Mouse (Mus musculus) cortical plate, adult 2 months (tissue): ENCODE data around the gene Astn2.

Experiments
- CTCF ChIP-seq: fragments of 200-500 bp; IDR thresholded peaks from 2 replicates; pipeline ENCODE4 v1.5.1; 2011; ENCODE audit warnings: mild to moderate bottlenecking, control low read depth, low read length; ENCODE audit not compliant: insufficient read depth; ENCODE audit errors: extremely low read depth
- POLR2A ChIP-seq: fragments of 200-500 bp; IDR thresholded peaks from 2 replicates; pipeline ENCODE4 v1.6.1; 2011; ENCODE audit warnings: mild to moderate bottlenecking, low read length, control low read depth; ENCODE audit not compliant: insufficient read depth; ENCODE audit errors: extremely low read depth

- TF ChIP-seq CTCF (no peak), POLR2A (no peak)
These were observed 590.3 kb downstream of the Astn2 start for GRCm38 (mm10) chr4:65814176-65814535.
